Mouse (Mus musculus) kidney, embryonic 14.5 days (tissue): Measurements from ENCODE around the gene Hist1h2bb. TPM values are rescaled to one million over a fixed set of nuclear protein-coding genes. Genes with fewer than 3 reads are reported as not detected.
"Not testable (repeated sequence)": the region's sequence is repeated elsewhere in the genome, so short reads cannot be mapped to it uniquely, and the experiment has no call there.

ENCODE experiments used
- ATAC-seq: fragments of 200-750 bp; cut with Nextera tagmentation; 2 replicates; pipeline ENCODE4 v1.8.0; 2017; ENCODE audit warnings: moderate number of reproducible peaks, mild to moderate bottlenecking, moderate TSS enrichment, moderate library complexity; ENCODE audit not compliant: low FRiP score, low TSS enrichment
- H3K27ac ChIP-seq: fragments of 300-500 bp; sonication (generic); 2 replicates; pipeline ENCODE4 v1.5.1; 2014; ENCODE audit warnings: low read depth, mild to moderate bottlenecking, low read length, moderate library complexity, mixed read lengths
- H3K27me3 ChIP-seq: fragments of 300-500 bp; sonication (generic); 2 replicates; pipeline ENCODE4 v1.6.1; 2014; ENCODE audit warnings: mild to moderate bottlenecking, low read length; ENCODE audit not compliant: control insufficient read depth, insufficient read depth
- H3K36me3 ChIP-seq: fragments of 300-500 bp; sonication (generic); 2 replicates; pipeline ENCODE4 v1.6.1; 2014; ENCODE audit warnings: low read length, mixed read lengths; ENCODE audit not compliant: control insufficient read depth, insufficient read depth
- H3K4me1 ChIP-seq: fragments of 300-500 bp; sonication (generic); 2 replicates; pipeline ENCODE4 v1.6.1; 2014; ENCODE audit warnings: low read length, mixed read lengths; ENCODE audit not compliant: control insufficient read depth, insufficient read depth
- H3K4me2 ChIP-seq: fragments of 300-500 bp; sonication (generic); replicated peaks from 2 replicates; pipeline ENCODE4 v1.6.1; 2014; ENCODE audit warnings: low read depth, mild to moderate bottlenecking, low read length
- H3K4me3 ChIP-seq: fragments of 300-500 bp; sonication (generic); 2 replicates; pipeline ENCODE4 v1.5.1; 2014; ENCODE audit warnings: mild to moderate bottlenecking, low read length
- H3K9ac ChIP-seq: fragments of 300-500 bp; sonication (generic); 2 replicates; pipeline ENCODE4 v1.6.1; 2014; ENCODE audit warnings: low read depth, mild to moderate bottlenecking, low read length, moderate library complexity
- H3K9me3 ChIP-seq: fragments of 300-500 bp; sonication (generic); 2 replicates; pipeline ENCODE4 v1.6.1; 2016; ENCODE audit warnings: low read length; ENCODE audit not compliant: control insufficient read depth
- WGBS: fragments of 180-500 bp; shearing (Covaris S2); extraction: QIAGEN DNeasy Blood & Tissue Kit; methylation state at CpG from one replicate; pipeline ENCODE4 v1.1.7; 2014; 5-methylcytosine and 5-hydroxymethylcytosine counted together
- polyA plus RNA-seq: library from polyadenylated mRNA; unstranded; fragments of >200 nt; fragmentation: Nextera tagmentation; extraction: Ambion mirVana; gene quantifications from 2 replicates; pipeline ENCODE4 v1.2.1, GENCODE M21; 2014

Gene Hist1h2bb
- polyA plus RNA-seq, 1 experiment from 2014 or later: 2.7 TPM

DNA sequence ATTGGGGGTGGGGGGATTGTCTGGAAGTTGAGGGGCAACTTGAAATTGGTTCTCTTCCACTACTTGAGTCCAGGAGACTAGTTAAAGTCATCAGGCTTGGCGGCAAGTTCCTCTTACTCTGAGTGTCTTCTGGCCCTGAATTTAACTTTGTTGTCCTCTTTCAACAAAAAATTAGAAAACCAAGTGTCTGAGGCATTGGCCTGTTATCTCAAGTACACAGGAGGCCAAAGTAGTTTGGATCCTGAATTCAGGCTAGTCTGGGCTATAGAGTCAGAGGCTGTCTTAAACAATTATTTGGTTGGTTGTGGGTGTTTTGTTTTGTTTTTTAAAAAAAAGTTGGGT is 18.6 kb downstream of the Hist1h2bb start:
- no peak overlapping the region for H3K4me2 ChIP-seq
- H3K9ac ChIP-seq: no peak overlapping the region
- 57% methylated on average over 1 of the region's 1 CpGs for WGBS
- no peaks in the 10 kb centered on the region for H3K9me3 ChIP-seq
- no peaks in the 10 kb centered on the region for H3K27me3 ChIP-seq
- ATAC-seq: no peak
- no peaks in the 10 kb centered on the region for H3K36me3 ChIP-seq
- peaks cover 13% of the 10 kb centered on the region; the same call in 1 of the 2 replicates for H3K4me1 ChIP-seq
- no peak overlapping the region for H3K4me3 ChIP-seq
- H3K27ac ChIP-seq: no peak overlapping the region

DNA sequence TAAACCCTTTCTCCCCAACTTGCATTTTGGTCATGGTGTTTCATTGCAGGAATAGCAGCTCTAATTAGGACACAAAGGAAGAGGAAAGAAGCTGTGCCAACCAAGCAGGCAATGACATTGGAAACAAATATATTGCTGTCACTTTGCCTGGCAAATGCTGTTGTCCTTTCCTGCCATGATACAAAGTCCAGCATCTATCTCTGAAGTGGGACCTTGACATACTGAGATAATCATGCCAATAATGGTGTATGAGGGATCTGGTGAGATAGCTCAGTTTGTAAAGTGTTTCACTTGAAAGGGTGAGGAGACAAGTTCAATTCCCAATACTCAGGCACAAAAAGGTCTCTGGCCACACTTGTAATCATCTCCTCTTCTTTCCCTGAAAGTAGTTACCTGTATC is 20.2 kb downstream of the Hist1h2bb start:
- no peak overlapping the region for H3K27ac ChIP-seq
- no peak for ATAC-seq
- no peaks in the 10 kb centered on the region for H3K27me3 ChIP-seq
- no peak overlapping the region for H3K4me3 ChIP-seq
- H3K9me3 ChIP-seq: no peaks in the 10 kb centered on the region
- H3K9ac ChIP-seq: no peak overlapping the region
- H3K36me3 ChIP-seq: no peaks in the 10 kb centered on the region
- H3K4me1 ChIP-seq: peaks cover 10% of the 10 kb centered on the region; the same call in 1 of the 2 replicates
- H3K4me2 ChIP-seq: no peak overlapping the region

DNA sequence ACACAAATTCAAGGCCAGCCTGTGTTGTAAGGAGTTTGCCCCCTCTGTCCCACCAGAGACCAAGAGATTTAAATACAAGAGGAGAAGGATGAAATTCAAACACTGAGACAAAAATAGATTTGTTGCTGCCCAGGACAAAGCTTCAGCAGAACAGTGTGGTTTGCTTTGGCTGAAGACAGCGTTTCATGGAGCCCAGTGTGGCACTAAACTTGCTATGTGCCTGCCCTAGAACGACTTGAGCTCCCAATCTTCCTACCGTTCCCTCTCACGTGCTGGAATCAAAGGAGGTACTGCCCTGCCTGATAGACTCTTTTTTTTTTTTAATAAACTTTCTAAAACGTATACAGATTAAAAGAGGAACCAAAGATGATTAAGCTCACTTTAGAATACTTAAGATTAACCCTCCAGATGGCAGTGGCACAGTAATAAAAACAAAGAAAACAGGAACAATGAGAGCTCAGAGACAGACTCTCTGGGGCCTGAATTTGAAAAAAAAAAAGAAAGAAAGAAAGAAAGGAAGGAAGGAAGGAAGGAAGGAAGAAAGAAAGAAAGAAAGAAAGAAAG is 22.4 kb downstream of the Hist1h2bb start:
- ATAC-seq: no peak
- H3K27me3 ChIP-seq: no peaks in the 10 kb centered on the region
- peaks cover 6% of the 10 kb centered on the region; the same call in 1 of the 2 replicates for H3K4me1 ChIP-seq
- H3K9me3 ChIP-seq: no peaks in the 10 kb centered on the region
- no peak overlapping the region for H3K4me2 ChIP-seq
- no peak overlapping the region for H3K9ac ChIP-seq
- no peak overlapping the region for H3K4me3 ChIP-seq
- 58% methylated on average over 5 of the region's 5 CpGs for WGBS
- H3K27ac ChIP-seq: no peak overlapping the region
- no peaks in the 10 kb centered on the region for H3K36me3 ChIP-seq

DNA sequence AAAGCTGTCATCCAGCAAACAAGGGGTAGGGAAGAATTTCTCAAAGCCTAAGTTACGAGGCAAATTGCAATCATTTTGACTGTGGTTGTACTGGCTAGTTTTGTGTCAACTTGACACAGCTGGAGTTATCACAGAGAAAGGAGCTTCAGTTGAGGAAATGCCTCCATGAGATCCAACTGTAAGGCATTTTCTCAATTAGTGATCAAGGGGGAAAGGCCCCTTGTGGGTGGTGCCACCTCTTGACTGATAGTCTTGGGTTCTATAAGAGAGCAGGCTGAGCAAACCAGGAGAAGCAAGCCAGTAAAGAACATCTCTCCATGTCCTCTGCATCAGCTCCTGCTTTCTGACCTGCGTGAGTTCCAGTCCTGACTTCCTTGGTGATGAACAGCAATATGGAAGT is 23.1 kb downstream of the Hist1h2bb start, which contains the start of gene Trim38:
Gene Trim38 (plus strand): TSS at position 301 of the 400 bp plus-strand sequence.
- not testable (repeated sequence) for ATAC-seq, H3K27ac ChIP-seq, H3K27me3 ChIP-seq, H3K9ac ChIP-seq, H3K4me2 ChIP-seq, H3K4me1 ChIP-seq, H3K36me3 ChIP-seq, H3K9me3 ChIP-seq, H3K4me3 ChIP-seq
- WGBS: 74% methylated on average over 2 of the region's 2 CpGs

DNA sequence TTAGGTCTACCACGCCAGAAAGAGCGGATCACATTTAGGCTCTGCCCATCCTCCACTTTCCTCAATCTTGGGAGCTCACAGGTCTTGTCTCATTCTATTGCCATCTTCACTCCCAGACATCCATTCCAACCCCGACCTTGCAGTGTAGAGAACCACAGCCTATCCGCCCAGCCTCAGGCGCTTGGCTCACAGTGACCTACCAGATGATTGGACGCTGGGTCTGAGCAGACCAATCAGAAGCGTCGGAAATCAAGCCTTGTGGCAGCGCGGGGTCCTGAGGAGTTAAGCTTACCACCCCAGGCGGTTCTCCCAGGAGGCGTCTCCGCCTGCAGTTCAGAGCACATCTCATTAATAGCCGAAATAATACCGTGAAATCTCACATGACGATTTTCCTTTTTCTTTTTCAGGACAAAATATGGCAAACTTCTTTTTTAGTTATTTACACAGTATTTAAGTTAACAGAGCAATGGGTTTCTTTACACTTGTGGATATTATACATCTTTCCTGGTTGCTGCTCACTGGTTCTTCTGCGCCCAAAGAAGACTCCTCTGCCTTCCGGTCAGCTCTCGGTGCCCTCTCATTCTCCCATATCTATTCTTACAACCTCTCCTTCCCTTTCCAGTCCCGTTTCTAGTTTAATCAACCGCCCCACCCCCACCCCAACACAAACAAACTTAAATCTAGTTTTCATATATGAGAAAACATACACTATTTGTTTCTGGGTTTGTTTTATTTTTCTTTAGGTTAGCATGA is 26.2 kb downstream of the Hist1h2bb start:
- H3K27ac ChIP-seq: no peak overlapping the region
- H3K9ac ChIP-seq: no peak overlapping the region
- 28% methylated on average over 21 of the region's 21 CpGs for WGBS
- no peak overlapping the region for H3K4me3 ChIP-seq
- no peaks in the 10 kb centered on the region for H3K27me3 ChIP-seq
- no peaks in the 10 kb centered on the region for H3K9me3 ChIP-seq
- peak overlapping the region; percentile 31 for H3K4me2 ChIP-seq
- no peaks in the 10 kb centered on the region for H3K4me1 ChIP-seq
- no peaks in the 10 kb centered on the region for H3K36me3 ChIP-seq
- peak; percentile 96 for ATAC-seq

DNA sequence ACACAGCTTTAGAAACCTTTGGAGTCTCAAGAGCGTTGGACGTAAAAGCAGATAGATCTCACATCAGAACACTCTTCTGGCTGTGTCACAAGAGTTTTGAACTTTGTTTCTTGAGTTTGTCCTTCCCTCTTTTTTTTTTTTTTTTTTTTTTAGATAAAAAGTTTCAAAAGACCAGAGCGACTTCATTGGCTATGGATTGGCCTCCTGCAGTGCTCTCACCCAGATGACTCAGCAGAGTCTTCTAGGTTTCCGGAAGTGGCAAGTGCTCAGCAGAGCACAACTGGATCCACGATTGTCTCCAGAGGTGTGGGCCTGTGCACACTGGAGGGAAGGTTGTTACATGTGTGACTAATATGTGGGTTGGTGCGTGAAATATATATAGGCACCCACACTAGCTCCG is 31.8 kb downstream of the Hist1h2bb start:
- WGBS: 94% methylated on average over 7 of the region's 7 CpGs
- no peaks in the 10 kb centered on the region for H3K27me3 ChIP-seq
- H3K4me1 ChIP-seq: no peaks in the 10 kb centered on the region
- no peaks in the 10 kb centered on the region for H3K36me3 ChIP-seq
- no peak overlapping the region for H3K4me2 ChIP-seq
- H3K9me3 ChIP-seq: no peaks in the 10 kb centered on the region
- no peak overlapping the region for H3K4me3 ChIP-seq
- ATAC-seq: no peak
- no peak overlapping the region for H3K27ac ChIP-seq
- no peak overlapping the region for H3K9ac ChIP-seq

DNA sequence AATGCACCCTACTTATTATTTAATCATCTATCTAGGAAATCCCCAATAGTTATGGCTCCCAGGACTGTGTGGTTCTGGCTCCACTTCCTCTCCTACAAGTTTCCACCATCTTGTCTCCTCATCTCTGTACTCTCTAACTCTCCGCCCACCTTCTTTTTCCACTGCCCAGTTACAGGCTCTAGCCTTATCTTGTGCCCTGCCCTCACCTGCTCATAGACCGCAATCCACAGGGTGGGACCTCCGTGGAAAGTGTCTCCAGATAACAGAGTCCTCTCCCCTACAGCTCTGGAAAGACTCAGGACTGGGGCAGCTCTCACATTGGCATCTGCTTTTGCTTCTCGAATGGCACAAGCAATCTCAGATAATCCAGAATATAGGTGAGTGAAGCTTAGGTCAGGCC is 32.5 kb downstream of the Hist1h2bb start:
- H3K9me3 ChIP-seq: no peaks in the 10 kb centered on the region
- no peak overlapping the region for H3K27ac ChIP-seq
- no peak overlapping the region for H3K4me3 ChIP-seq
- H3K4me1 ChIP-seq: no peaks in the 10 kb centered on the region
- no peak for ATAC-seq
- no peaks in the 10 kb centered on the region for H3K36me3 ChIP-seq
- H3K4me2 ChIP-seq: no peak overlapping the region
- 88% methylated on average over 4 of the region's 4 CpGs for WGBS
- no peaks in the 10 kb centered on the region for H3K27me3 ChIP-seq
- no peak overlapping the region for H3K9ac ChIP-seq

DNA sequence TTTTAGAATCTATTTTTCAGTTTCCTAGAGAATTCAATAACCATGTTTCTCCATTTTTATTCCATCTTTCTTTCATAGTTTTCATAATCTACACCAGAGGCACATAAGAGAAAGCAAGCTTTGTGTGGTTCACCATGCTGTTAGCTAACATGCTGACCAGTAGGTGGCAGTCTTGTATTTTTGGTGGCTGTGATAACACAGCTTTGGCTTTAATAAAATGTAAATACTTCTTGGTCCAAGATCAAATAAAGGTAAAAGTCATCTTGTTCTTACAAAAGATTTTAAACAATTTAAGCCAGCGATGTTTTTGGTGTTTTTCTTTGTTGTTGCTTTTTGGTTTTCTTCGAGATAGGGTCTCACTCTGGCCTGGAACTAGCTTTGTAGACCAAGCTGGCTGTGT is 46.0 kb downstream of the Hist1h2bb start:
- no peak overlapping the region for H3K9ac ChIP-seq
- H3K27ac ChIP-seq: no peak overlapping the region
- H3K9me3 ChIP-seq: no peaks in the 10 kb centered on the region
- 57% methylated on average over 2 of the region's 2 CpGs for WGBS
- H3K4me3 ChIP-seq: no peak overlapping the region
- H3K27me3 ChIP-seq: no peaks in the 10 kb centered on the region
- ATAC-seq: no peak
- H3K36me3 ChIP-seq: no peaks in the 10 kb centered on the region
- H3K4me1 ChIP-seq: no peaks in the 10 kb centered on the region
- no peak overlapping the region for H3K4me2 ChIP-seq
